Mouse (Mus musculus) embryonic fibroblast, embryonic 13.5 days (primary cell): ENCODE results near the gene Mgea5.

Experiments
- CTCF ChIP-seq: IDR thresholded peaks from 2 replicates; pipeline ENCODE4 v1.5.1; 2011; ENCODE audit warnings: mild to moderate bottlenecking, control low read depth, low read length, moderate library complexity, borderline replicate concordance; ENCODE audit not compliant: insufficient read depth
- POLR2A ChIP-seq: IDR thresholded peaks from 2 replicates; pipeline ENCODE4 v1.6.1; 2011; ENCODE audit warnings: low read depth, mild to moderate bottlenecking, control low read depth, low read length, moderate library complexity

DNA sequence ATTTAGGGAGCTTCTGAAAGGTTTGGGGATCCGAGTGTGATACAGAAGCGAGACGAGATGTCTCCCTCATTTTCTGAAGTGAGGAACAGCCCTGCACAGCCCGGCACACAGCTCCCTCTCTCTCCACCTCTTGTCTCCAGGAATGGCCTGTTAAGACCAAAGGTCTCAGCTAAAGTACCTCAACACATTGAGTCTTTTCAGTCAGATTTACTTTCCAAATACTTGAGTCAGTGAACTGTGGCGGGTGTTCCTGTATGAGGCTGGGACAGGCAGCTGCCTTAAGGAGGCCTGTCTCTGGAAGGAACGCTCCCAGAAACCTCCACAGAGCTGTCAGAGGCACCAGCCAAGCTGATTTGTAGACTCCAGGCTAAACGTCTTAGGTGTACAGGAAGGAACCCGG, 33.1 kb upstream of the Mgea5 start:
- TF ChIP-seq POLR2A (no peak), CTCF (no peak)
